Mouse (Mus musculus) megakaryocyte-erythroid progenitor cell, adult 5-6 weeks (primary cell): Measurements from ENCODE around the gene Gemin5. TPM values are rescaled to one million over a fixed set of nuclear protein-coding genes. Genes with fewer than 3 reads are reported as not detected.
A peak's percentile ranks its signal among the peaks of the same experiment; 100 is the strongest.
"Not testable (repeated sequence)": the region's sequence is repeated elsewhere in the genome, so short reads cannot be mapped to it uniquely, and the experiment has no call there.

ENCODE experiments used
- ATAC-seq: replicated peaks from 2 replicates; pipeline ENCODE4 v1.8.0; 2016; ENCODE audit warnings: mild to moderate bottlenecking, inconsistent platforms; ENCODE audit not compliant: severe bottlenecking, poor library complexity, low FRiP score, low TSS enrichment
- total RNA-seq, 2 experiments: library from RNA; stranded (forward) in 1 of 2; stranded (reverse) in 1 of 2; fragments of 200-1000, 215-1000 nt in 1 of 2; fragments of >200 nt in 1 of 2; fragmentation: Nextera tagmentation in 1 of 2; gene quantifications; 2 replicates each; pipeline ENCODE4 v1.2.3; 2014 to 2017

Gene Gemin5
- total RNA-seq, 2 experiments from 2014 or later: 43.2 to 57.0 TPM

DNA sequence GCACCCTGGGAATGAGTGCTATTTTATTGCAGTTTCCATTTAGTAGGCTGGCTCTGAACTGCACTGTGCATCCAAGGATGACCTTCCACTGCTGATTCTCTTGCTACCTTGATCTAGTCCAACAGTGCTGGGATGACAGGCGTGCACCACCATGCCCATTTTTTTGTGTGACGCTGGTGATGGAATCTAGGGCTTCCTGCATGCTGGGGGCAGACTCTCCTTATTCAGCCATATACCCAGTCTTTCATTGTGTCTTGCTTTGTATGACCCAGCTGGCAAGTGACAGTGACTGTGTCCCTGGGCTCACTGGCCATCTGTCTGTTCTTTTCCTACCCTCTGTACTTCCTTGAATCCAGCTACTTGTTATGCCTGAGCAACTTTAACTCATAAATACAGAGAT is 44.6 kb downstream of the Gemin5 start:
- no peak for ATAC-seq

DNA sequence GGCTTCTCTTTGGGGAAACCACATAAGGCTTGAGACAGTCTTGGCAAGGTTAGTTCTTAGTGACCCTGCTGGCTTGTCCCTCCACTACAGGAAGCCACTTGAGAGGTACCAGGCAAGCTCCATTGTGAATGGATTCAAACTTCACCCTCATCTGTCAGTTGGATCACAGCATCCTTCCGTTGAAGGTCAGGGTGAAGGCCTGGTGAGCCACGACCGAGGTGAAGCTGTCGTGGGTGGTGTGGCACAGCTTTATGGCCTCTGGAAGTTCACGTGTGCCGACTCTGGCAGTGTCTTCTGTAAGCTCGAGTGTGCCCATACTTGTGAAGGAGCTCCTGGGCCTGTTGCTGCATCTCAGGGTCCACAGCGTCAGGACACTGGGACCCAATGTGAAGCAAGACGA is 47.0 kb downstream of the Gemin5 start:
- no peak for ATAC-seq

DNA sequence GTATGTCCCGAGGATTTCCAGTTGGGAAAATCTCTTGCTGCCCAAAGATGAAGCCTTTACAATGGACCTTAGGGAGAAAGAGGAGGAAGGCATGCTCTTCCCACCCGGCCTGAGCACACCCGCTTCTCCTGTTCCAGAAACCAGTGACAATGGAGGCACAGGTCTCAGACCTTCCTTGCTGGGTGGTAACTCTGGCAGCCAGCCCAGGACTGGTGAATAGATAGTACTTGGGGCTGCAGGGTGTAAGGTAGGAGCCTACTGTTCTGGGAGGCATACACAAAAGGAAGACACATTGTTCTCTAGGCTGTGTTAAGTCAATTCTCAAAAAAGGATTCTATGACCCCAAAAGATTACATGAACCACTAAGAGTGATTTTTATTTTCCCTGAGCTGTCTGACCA is 47.7 kb downstream of the Gemin5 start:
- peak; percentile 74 for ATAC-seq

DNA sequence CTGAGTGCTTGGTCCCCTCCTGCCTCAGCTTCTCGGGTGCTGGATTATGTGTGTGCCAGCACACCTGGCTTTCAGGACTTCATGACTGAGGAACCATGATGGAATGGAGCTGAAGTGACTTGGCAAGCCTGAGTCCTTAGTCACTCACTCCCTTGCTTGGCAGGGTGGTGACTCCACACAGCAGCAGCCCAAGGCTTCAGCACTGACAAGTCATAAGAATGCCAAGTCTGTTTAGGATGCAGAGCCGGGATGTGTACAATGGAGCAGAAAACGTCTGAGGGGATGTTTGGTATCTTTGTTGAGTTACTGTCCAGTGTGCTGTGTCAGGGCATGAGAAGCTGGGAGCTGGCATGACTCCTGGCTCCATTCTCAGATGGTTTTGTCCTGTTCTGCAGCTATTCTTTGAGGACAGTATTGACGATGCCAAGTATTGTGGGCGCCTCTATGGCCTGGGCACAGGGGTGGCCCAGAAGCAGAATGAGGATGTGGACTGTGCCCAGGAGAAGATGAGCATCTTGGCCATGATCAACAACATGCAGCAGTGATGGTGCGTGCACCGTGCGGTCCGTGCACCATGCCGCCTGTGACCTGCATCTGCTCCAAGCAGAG is 51.2 kb downstream of the Gemin5 start:
- ATAC-seq: no peak

DNA sequence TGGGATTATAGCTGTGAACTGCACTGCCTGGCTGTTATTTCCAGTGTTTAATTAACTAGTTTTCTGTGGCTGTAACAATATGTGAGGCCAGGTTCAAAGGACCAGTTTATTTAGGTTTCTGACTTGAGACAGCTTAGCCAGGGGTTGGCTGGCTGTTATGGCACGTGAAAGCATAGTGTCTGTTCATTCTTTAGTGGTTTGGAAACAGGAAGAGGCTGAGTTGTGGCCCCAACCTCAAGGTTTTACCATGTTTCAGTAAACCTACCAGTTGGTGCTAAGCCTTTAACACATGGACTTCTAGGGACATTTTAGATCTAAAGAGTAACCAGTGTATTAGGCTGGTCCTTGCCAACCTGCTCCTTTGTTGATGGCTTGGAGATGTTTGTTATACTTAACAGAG is 51.8 kb downstream of the Gemin5 start:
- no peak for ATAC-seq

DNA sequence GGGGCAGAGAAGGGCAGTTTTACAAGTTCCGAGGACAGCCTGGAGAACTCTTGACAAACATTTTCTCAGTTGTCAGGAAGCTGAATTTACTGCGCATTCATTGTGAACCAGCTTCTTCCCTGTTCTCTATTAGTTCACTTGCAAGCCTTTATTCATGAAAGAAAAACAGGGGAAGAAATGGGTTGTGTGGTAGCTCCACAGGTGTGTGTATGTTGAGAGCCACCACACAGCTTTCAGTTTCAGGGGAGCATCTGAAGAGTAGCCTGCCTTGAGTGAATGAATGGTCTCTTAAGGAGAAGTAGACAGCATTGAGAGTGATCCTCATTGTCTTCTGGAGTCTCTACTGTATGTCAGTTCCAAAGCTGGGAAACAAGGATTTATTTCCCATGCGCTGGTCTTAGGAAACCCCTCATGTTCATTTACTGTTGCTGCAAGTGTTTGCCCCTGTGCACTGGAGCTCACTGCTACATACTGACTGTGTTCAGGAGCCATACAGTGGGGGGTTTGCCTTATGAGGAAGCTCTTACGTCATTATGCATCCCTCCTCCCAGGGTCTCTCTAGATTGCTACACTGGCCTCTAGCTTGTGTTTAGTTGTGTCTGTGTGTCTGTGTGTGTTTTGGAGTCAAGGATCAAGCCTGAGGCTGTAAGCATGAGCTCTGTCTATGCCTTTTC is 60.5 kb downstream of the Gemin5 start:
- ATAC-seq: no peak

DNA sequence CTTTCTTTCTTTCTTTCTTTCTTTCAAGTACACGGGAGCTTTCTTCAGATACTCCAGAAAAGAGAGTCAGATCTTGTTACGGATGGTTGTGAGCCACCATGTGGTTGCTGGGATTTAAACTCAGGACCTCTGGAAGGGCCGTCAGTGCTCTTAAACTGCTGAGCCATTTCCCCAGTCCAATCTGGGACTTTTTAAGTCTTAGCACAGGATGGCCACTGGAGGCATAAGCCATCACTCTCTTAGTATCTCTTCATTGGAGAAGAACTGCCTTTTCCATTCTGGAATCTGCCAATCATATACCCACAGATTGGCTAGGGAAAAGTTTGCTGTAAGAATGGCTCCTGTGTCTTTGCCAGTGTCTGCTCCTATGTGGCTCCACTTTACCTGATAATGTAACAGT is 61.3 kb downstream of the Gemin5 start:
- no peak for ATAC-seq

DNA sequence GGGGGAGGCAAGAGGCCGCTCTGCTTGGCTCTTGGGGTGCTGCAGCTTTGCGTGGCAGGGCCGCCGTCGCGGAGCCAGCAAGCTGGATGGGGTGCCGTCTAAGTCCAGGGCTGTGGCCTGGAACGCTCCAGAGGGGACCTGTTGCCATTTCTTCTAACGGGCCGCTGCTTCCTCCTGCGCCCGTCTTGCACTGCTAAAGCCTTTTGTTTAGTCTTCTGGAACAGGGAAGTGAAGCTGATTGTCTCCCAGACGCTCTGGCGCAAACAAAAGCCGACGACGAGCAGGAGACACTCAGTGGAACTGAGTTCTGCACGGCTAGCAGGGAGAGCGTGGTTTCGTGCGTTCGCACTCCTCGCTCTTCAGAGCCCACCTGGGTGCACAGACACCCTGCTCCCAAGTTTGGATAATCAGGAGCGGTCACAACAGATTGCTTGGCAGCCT is 64.0 kb downstream of the Gemin5 start:
- peak; percentile 51 for ATAC-seq

DNA sequence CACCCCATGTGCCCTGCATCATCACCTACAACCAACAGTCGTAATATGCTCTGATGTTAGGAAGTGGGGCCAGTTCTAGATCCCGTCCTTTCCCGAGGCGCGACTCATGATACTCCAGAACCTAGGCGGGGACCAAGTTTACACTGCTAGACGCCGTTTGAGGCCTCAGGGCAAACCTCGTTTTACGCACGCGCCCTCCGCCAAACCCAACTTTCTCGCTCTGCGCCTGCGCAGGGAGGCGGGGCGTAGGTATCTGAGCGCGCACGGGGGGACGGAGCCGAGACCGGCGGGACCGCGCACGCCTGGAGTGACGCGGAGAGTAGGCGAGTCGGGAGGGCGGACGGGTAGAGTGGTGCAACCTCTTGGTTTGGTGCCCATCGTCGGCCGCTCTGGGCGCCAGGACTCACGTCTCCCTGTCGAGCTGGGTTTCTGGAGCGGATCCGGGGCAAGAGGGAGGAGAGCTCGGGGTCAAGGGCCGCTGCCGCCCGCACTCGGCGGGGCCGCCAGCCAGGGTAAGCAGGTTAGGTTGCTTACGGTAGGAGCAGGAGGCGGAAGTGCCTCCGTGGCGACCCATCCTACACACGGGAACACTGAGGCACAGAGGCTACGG is 64.5 kb downstream of the Gemin5 start, which contains the start of gene Cnot8:
Gene Cnot8 (plus strand): TSS at position 457 of the 610 bp plus-strand sequence.
- peak; percentile 94 for ATAC-seq

DNA sequence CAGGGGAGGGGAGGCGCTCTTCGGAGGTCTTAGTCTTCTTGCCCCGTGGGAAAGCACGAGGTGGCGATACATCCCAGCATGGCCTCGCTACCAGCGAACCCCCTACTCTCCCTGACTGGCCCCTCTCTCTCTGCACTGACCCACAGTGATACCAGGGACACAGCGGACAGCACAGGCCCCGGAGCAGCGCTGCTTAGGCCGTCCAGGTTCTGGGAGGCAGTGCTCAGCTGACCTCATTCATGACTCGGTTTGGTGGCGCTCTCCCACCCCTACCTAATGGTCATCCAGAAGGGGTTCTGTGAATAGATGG is 65.0 kb downstream of the Gemin5 start:
- ATAC-seq: no peak

DNA sequence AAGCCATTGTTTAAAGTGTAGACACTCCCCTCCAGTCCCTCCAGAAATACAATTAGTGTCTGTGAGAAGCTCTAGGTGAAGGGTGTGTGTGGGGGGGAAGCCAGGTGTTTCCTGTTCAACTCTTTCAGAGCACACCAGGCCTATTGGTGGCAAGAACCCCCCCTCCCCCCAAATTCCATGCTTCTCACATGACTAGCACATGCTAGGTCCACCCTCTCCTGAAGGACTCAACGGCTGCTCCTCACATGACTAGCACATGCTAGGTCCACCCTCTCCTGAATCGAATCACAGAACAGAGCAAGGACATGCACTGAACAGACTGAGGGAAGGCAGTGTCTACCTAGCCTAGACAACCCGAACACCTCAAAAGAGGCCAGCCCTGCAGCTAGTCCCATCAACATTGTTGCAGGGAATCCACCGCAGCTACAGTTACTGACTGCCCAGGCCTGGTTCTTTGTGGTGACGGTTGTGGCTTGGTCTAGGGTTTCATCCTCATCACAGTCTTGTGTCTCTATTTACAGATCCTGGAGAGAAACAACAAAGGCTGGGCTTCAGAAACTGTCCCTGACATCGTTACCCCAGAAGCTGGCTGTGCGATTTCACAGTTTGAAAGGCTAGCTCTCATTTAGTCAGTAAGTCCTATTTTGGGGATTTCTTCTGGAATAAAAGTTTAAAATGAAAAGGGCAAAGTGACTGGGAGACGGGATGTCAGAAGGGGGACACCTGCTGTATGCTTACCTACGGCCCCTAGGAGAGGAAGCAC is 65.6 kb downstream of the Gemin5 start:
- ATAC-seq: no peak

DNA sequence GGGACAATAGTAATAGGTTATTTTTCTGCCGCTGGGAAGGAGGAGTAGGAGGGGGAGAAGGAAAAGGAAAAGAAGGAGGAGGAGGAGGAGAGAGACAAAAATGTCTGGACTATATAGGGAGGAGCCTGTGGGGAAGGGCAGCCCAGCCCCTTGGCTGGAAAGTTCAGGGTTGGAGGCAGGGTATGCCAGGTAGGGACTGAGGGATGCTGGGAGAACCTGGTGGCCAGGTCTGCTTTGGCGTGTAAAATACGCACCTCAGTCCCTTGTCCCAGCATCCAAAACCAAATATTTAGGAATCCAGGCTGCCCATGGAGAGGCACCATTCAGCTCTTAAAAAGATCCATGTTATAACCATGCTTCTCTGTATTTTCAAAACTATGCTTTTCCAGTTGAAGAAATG is 66.2 kb downstream of the Gemin5 start:
- no peak for ATAC-seq

DNA sequence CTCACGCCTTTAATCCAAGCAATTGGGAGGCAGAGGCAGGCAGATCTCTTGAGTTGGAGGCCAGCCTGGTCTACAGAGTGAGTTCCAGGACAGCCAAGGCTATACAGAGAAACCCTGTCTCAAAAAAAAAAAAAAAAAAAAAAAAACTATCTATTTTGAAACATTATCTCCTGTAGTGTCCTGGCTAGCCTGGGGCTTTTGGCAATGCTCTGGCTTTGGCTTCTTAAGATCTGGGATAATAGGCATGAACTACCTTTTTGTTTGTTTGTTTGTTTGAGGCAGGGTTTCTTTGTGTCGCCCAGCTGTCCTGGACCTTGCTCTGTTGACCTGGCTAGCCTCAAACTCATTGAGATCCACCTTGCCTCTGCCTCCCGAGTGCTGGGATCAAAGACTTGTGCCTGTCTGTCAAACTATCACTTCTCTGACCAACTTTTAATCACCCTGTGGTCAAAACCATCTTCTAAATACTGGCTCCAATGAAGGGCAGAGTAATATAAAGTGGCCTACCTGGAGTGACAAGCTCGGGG is 67.1 kb downstream of the Gemin5 start:
- ATAC-seq: no peak

DNA sequence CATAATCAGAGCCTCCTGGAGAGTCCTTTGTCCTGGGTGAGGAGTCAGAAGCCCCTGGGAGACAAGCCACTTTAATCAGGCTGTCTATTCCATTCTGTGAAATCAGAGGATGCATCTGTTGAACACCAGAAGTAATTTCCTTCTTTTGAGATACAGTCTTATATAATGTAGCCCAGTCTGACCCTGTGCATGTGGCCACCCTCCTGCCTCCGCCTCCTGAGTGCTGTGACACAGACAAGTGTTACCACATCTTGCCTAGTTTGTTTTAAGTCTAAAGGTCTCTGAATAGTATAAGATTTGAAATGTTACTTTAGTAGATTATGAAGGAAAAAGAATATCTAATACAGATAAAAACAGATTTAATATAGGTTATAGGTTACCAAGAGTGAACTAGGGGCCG is 68.3 kb downstream of the Gemin5 start:
- ATAC-seq: no peak

DNA sequence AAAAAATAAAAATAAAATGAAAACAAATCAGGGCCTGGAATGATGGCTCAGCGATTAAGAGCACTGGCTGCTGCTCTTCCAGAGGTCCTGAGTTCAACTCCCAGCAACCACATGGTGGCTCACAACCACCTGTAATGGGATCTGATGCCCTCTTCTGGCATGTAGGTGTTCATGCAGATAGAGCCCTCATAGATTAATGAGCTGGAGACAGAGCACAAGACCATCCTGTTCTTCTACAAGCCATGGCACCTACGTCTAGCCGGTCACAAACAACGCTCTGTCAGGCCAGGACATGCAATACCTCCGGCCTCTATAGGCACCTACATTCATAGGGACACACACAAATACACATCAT is 70.0 kb downstream of the Gemin5 start:
- not testable (repeated sequence) for ATAC-seq

DNA sequence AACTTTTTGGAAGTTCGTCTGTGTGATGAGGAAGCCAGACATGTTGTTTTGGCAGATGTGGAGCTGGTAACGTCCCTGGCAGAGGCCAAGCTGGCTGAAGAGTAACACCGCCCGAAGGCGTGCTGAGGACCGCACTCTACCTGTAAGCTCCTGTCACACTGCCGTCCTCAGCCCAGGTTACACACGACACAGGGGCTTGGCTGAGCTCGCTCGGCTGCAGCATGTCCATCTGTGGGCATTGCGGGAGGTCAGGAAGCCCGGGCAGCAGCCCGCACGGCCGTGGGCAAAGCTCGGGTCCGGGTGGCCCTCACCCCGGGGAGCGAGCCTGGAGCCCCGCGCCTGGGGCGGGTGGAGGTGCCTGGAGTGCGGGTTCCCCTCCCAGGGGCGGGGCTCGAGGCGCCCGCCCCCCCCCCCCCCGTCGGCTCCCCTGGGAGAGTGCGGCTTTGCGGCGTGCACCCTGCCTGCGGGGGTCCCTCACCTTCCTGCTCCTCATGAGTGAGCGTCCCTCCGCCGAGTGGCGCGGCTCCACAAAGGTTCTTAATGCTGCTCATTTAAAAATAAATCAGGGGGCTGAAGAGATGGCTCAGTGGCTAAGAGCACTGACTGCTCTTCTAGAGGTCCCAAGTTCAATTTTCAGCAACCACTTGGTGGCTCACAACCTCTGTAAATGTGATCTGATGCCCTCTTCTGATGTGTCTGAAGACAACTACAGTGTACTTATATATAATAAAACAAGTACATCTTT is 70.5 kb downstream of the Gemin5 start:
- peak; percentile 53; the same call in 1 of the 2 replicates for ATAC-seq

DNA sequence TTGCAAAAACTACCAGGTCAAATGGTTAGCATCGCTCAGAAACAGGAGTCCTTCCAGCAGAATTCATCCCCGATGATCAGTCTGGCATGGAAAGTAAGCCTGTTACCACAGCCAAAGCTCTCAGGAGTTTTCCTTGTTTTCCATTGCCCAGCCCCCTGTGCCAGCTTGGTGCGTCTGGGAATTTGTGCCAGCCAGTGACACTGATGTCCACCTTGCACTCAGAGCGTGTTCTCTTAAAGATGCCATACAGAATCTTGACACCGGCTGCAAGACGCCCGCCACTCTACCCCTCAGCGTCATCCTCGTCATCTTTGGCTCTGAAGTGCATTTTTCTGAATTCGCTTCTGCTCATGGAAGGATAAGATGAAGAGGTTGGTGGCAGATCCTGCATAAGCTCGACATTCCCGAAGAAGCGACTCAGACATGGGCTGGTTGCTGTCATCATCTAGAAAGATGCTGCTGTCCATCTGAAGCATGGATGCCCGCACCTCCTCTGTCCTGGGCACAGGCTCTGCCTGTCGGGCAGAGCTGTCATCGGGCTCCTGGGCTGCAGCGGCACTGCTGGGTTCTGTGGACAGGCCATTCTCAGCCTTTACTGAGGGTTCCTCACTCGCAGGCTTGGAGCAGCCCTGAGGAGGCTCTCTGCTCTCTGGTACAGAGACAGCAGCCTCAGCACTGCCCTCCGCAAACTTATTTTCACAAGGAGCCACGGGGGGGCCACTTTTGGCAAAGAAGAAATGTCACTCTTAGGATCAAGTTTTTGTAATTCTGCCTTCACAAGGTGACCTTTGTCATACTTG is 71.3 kb downstream of the Gemin5 start:
- no peak for ATAC-seq

DNA sequence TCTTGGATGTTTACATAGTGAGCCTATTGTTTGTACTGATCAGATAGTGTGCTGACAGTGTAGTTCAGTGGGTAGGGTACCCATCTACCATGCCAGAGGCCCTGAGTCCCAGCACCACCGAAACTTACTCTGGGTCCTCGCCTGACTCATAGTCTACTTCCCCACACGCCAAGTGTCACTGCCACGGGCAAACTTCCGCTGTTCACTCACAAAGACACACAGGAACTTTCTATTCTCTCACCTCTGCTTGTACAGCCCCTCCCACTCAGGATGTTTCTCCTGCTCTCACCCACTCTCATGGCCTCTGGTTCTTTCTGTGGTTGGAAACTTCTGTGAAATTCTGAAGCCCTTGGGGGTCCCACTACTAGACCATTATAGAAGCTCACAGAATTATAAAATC is 72.2 kb downstream of the Gemin5 start:
- no peak for ATAC-seq

DNA sequence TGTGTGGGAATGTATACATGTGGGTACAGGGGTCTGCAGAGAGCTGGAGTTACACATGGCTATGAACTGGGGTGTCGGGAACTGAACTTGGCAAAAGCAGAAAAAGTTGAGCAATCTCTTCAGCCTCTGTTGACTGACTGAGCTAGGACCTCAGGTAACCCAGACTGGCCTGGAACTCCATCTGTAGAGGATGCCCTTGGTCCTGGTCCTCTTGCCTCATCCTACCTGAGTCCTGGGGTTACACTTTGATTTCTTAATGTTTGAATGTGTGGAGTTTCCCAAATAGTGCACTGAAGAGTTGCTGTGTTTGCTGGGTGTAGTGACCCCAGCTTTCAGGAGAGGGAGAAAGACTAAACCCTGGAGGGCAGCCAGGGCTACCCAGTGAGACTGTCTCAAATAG is 72.8 kb downstream of the Gemin5 start:
- no peak for ATAC-seq
